Mouse (Mus musculus) cerebellum, postnatal 36 days (tissue): ENCODE data around the gene Mycbp.
A peak's percentile ranks its signal among the peaks of the same experiment; 100 is the strongest.

ENCODE experiments used
- DNase-seq, 2 experiments: peaks; one replicate each; pipeline ENCODE4 v3.0.0; 2021 to 2022; ENCODE audit warnings: mixed read lengths in 2 of 2

Mycbp gene

DNA sequence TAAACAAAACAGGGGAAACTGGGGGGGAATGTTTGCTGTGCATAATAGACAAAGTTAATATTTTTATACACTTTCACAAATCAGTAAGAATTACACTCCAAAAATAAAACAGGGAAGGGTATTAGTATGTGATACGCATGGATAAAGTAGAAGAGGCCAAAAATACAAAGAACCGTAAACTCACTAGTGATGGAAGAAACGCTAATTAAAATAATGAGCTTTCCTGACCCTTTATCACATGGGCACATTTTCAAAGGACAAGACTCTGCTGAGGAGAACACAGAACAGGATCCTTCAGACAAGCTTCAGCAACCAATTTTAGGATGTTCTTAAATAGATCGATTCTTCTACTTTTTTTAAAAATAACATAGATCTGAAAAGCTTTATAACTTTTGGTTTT, 42.1 kb downstream of the Mycbp start:
- no peak for DNase-seq

DNA sequence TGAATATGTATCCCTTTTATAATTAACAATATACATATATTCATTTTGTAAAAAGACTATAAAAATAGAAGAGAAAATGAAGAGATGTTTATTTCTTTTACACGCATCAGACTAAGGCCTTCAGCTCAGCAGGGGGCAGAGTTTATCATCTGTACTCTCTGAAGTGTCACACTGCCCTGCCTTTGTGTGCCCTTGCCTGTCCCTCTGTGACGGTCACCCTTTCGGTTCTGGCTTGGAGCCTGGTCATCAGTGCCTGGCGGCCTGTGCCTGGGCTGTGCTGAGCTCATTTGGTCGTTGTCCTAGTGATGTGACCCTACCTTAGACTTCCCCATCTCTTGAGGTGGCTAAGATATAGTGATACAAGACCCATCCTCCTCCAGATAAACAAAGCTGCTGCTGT, 42.5 kb downstream of the Mycbp start:
- DNase-seq, result no peak

- no peak for DNase-seq
Observed at GRCm38 (mm10) chr4:123948901-123949300, 44.3 kb downstream of the Mycbp start.

GRCm38 (mm10) chr4:123949649-123950048, 45.0 kb downstream of the Mycbp start:
- no peak for DNase-seq

GRCm38 (mm10) chr4:123952059-123952458, 47.4 kb downstream of the Mycbp start:
- DNase-seq, result no peak

DNA sequence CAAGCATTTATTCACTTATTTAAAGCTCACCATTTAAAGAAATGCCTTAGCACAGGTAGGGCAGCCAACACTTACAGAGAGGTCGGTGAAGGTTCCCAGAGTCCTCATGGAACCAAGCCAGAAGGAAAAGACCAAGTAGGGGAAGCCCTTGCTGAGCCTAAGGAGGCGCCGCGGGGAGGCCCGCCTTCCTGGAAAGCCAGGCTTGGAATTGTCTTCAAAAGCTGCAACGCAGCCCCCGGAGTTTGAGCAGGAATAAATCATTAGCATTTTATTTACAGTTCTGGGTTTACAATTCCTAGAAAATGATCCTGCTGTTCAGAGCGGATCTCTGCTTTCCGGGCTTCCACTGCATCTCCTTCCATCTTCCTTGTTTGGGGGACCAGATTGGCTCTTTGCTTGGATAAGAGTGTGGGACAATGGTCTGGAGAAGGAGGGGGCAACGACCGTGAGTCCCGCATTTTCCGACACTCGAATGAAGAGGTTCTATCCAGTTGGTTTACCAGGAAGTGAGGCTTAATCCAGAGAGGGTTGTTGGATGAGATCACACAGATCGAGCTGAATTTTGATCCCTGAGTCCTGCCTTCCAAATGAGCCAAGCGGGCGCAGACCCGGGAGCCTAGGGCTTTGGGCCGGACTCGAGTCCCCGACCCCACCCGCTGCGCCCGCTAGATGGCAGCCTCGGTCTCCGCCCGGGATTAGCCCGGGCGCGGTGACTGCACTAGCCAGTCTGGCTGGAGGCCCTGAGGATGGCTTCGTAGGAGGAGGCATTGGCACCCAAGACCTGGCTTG, 52.3 kb downstream of the Mycbp start:
- peak; percentile 78 to 85 for DNase-seq

- no peak for DNase-seq
Observed at GRCm38 (mm10) chr4:123957492-123957808, 52.8 kb downstream of the Mycbp start.

DNA sequence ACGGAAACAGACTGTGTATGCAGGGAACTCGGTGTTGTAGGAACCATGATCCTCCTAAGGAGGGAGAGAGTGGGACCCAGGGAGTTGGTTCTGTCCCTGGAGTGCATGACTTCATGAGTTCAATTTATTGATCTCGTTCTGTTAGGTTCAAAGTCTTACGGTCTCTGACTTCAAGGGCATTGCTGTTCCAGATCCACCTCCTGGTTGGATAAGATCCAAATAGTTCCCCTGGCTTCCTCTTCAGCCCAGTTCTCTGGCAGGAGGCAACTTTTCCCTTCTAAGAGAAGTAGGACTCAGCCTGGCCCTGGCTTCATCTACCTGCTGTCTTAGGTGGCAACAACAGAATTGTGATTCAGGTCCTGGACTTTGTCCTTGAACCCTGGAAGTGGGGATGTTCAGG, 53.3 kb downstream of the Mycbp start:
- no peak for DNase-seq

GRCm38 (mm10) chr4:123960955-123961354, 56.3 kb downstream of the Mycbp start:
- no peak for DNase-seq
